Mouse (Mus musculus): ENCODE results near the gene Arid5b. TPM values are rescaled to one million over a fixed set of nuclear protein-coding genes. Genes with fewer than 3 reads are reported as not detected.

The Arid5b gene
- polyA plus RNA-seq, 1 experiment from 2014 or later: 50.2 TPM

DNA sequence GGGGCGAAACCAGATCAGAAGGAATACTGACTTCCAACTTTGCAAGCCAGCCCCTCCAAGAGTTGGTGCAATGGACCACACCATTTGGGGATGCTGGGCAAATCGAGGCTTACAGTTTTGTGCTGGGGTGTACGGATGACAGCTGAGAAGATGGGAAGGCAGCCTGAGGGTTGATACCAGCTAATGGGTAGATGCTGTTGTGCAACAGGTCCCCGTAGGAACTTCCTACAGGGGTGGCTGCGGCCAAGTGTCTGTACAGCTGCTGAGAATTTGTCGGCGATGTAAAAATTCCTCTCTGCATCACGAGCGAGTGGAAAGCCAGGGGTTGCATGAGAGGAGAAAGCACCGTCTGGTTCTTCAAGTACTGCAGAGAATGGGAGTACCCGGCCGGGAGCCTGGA is 182.1 kb downstream of the Arid5b start:
- ATAC-seq (ENCODE audit: insufficient number of reproducible peaks, low FRiP score, low TSS enrichment, low read depth): no peak

DNA sequence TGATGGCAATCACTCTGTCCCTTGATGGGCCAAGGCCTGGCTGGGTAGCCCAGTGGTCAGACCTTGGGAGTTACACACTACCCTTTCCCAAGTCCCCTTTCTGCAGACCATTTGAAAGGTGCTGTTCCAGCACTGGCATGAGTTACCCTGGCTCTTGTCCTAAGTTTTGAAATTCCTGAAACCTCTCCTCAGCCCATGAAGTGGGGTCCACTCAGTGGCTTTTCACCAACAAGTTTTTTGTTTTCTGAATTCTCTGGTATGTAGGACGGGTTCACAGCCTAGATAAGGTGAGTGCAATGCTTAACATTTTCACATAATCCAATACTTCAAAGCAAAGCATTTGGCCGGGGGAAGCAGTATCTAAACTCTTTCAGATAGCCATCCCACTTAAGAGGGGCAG is 183.4 kb downstream of the Arid5b start:
- no peak for ATAC-seq (ENCODE audit: insufficient number of reproducible peaks, low FRiP score, low TSS enrichment, low read depth)
- H3K4me1 ChIP-seq: 0 out of 2 replicates have a peak, but pooled peaks cover 6% of the 10 kb centered on the region
- 89% methylated on average over 2 of the region's 2 CpGs for WGBS

More for the DNA sequence above, 182.1 kb downstream of the Arid5b start:
- H3K4me3 ChIP-seq (replicated peaks): no peak overlapping the region
- no peak overlapping the region for H3K9ac ChIP-seq
- no peaks in the 10 kb centered on the region for H3K27me3 ChIP-seq
- WGBS: 83% methylated on average over 12 of the region's 12 CpGs
- no peaks in the 10 kb centered on the region for H3K9me3 ChIP-seq (replicated peaks)
- H3K4me2 ChIP-seq (replicated peaks): no peak overlapping the region
- no peaks in the 10 kb centered on the region for H3K4me1 ChIP-seq
- H3K36me3 ChIP-seq: peaks cover 65% of the 10 kb centered on the region
- H3K27ac ChIP-seq (replicated peaks): no peak overlapping the region

DNA sequence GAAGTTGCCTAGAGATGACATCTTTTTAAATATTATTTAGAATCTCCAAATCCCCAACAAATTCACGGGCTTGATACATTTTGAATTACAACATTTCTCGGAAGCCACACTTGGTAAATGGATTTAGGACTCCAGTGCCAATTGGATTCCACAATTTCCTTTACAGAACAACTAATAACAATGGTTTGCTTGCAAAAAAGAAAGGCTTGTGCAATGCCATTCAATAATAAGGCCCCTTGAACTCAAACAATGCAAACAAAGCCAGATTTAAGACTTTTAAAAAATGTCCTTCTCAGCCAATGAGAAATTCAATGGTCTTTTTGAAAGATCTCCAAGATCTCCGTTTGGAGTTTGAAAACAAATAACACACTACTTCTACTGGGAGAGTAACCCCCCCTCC is 185.0 kb downstream of the Arid5b start:
- Histone ChIP-seq H3K9me3 (replicated peaks) (no peaks in the 10 kb centered on the region), H3K4me3 (replicated peaks) (no peak overlapping the region), H3K4me1 (peaks cover 10% of the 10 kb centered on the region; the same call in 1 of the 2 replicates), H3K9ac (no peak overlapping the region), H3K4me2 (replicated peaks) (no peak overlapping the region), H3K27ac (replicated peaks) (no peak overlapping the region), H3K36me3 (peaks cover 47% of the 10 kb centered on the region), H3K27me3 (no peaks in the 10 kb centered on the region)
- WGBS: 74% methylated on average over 3 of the region's 3 CpGs
- ATAC-seq (ENCODE audit: insufficient number of reproducible peaks, low FRiP score, low TSS enrichment, low read depth): no peak

More for the DNA sequence above, 183.4 kb downstream of the Arid5b start:
- Histone ChIP-seq H3K4me3 (replicated peaks) (no peak overlapping the region), H3K27ac (replicated peaks) (no peak overlapping the region), H3K9me3 (replicated peaks) (no peaks in the 10 kb centered on the region), H3K36me3 (peaks cover 53% of the 10 kb centered on the region), H3K27me3 (no peaks in the 10 kb centered on the region), H3K9ac (no peak overlapping the region), H3K4me2 (replicated peaks) (no peak overlapping the region)

DNA sequence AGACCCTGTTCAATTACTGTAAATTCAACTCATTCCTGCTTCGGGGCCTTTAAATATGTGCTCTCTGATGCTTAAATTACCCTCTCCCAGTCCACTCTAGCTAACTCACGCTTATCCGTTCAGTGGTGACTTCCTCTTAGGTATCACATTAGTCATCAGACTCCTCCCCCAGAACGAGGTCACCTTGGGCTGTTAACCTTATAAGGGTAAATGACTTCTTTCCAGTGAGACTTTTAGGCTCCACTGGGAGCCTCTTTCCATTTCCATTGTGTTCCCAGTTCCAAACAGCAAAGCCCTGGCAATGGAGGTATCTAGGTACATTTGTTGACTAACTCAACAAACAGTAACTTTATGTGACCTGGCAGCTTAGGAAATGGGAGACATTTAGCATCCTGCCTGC is 186.7 kb downstream of the Arid5b start:
- no peak overlapping the region for H3K9ac ChIP-seq
- no peaks in the 10 kb centered on the region for H3K27me3 ChIP-seq
- ATAC-seq (ENCODE audit: insufficient number of reproducible peaks, low FRiP score, low TSS enrichment, low read depth): no peak
- no peak overlapping the region for H3K4me2 ChIP-seq (replicated peaks)
- no peaks in the 10 kb centered on the region for H3K9me3 ChIP-seq (replicated peaks)
- H3K4me3 ChIP-seq (replicated peaks): no peak overlapping the region
- WGBS: 68% methylated on average over 4 of the region's 4 CpGs
- H3K27ac ChIP-seq (replicated peaks): no peak overlapping the region
- peaks cover 13% of the 10 kb centered on the region; the same call in 1 of the 2 replicates for H3K4me1 ChIP-seq
- peaks cover 30% of the 10 kb centered on the region for H3K36me3 ChIP-seq

DNA sequence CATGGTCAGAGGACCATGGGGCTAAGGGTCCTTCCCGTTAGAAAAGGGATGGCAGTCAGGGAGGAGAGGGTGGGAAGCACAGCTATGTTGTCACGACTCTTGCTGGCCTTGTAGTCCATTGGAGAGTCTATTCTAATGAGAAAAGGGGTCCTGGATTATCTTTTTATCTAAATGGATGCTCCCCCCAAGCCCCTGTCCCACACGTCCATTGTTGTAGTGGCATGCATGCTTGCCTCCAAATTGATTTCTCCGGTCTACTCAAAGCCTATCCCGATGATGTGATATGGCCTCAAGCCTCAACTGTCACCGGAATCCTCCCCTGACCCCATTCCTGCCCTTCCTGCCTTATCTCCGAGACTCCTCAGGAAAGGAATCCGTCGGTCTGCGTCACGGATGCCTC is 187.5 kb downstream of the Arid5b start:
- WGBS: 79% methylated on average over 11 of the region's 11 CpGs
- Histone ChIP-seq H3K9ac (no peak overlapping the region), H3K36me3 (peaks cover 22% of the 10 kb centered on the region), H3K4me3 (replicated peaks) (no peak overlapping the region), H3K4me1 (peaks cover 15% of the 10 kb centered on the region; the same call in 1 of the 2 replicates), H3K27me3 (no peaks in the 10 kb centered on the region), H3K4me2 (replicated peaks) (no peak overlapping the region), H3K9me3 (replicated peaks) (no peaks in the 10 kb centered on the region), H3K27ac (replicated peaks) (no peak overlapping the region; the same call in 1 of the 2 replicates)
- no peak for ATAC-seq (ENCODE audit: insufficient number of reproducible peaks, low FRiP score, low TSS enrichment, low read depth)

DNA sequence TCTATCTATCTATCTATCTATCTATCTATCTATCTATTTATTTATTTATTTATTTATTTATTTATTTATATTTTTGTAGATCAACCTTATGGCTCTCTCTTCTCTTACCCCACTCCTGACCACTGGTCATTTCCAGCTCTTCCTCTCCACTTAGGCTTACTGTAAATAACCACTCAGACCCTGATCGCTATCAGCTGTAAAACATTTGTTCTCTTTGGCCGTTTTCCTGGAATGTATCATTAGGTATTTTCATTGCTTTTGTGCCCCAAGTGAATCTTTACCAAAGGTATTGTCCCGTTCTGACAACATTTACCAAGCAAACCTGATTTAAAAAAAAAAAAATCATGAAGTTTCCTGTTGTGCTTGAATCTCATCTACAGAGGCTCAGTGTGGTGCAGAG is 188.0 kb downstream of the Arid5b start:
- 64% methylated on average over 3 of the region's 3 CpGs for WGBS
- H3K9ac ChIP-seq: no peak overlapping the region
- H3K4me3 ChIP-seq (replicated peaks): no peak overlapping the region
- ATAC-seq (ENCODE audit: insufficient number of reproducible peaks, low FRiP score, low TSS enrichment, low read depth): no peak
- no peak overlapping the region; the same call in 1 of the 2 replicates for H3K27ac ChIP-seq (replicated peaks)
- H3K4me1 ChIP-seq: peaks cover 15% of the 10 kb centered on the region; the same call in 1 of the 2 replicates
- H3K27me3 ChIP-seq: no peaks in the 10 kb centered on the region
- H3K36me3 ChIP-seq: peaks cover 18% of the 10 kb centered on the region
- H3K4me2 ChIP-seq (replicated peaks): no peak overlapping the region
- no peaks in the 10 kb centered on the region for H3K9me3 ChIP-seq (replicated peaks)

DNA sequence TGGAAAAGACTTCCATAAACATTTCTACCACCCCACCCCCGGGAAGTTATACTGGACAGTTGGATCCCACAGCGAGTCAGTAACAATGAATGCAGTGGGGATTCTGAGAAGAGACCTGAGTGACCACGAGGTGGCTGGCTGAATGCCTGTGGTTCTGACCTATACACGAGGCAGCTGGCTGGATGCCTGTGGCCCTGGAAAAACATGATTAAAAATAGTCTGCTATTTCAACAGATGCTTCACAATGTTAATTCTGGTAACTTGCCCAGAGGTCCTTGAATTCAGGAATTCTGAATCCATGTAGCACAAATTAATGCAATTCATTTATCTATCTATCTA is 188.4 kb downstream of the Arid5b start:
- ATAC-seq (ENCODE audit: insufficient number of reproducible peaks, low FRiP score, low TSS enrichment, low read depth): no peak
- Histone ChIP-seq H3K9ac (no peak overlapping the region), H3K4me1 (peaks cover 15% of the 10 kb centered on the region; the same call in 1 of the 2 replicates), H3K4me2 (replicated peaks) (no peak overlapping the region), H3K9me3 (replicated peaks) (no peaks in the 10 kb centered on the region), H3K27me3 (no peaks in the 10 kb centered on the region), H3K36me3 (peaks cover 15% of the 10 kb centered on the region), H3K4me3 (replicated peaks) (no peak overlapping the region), H3K27ac (replicated peaks) (0 out of 2 replicates have a peak overlapping the region, but pooled peaks have one; percentile 24)
- WGBS: 58% methylated on average over 4 of the region's 4 CpGs

DNA sequence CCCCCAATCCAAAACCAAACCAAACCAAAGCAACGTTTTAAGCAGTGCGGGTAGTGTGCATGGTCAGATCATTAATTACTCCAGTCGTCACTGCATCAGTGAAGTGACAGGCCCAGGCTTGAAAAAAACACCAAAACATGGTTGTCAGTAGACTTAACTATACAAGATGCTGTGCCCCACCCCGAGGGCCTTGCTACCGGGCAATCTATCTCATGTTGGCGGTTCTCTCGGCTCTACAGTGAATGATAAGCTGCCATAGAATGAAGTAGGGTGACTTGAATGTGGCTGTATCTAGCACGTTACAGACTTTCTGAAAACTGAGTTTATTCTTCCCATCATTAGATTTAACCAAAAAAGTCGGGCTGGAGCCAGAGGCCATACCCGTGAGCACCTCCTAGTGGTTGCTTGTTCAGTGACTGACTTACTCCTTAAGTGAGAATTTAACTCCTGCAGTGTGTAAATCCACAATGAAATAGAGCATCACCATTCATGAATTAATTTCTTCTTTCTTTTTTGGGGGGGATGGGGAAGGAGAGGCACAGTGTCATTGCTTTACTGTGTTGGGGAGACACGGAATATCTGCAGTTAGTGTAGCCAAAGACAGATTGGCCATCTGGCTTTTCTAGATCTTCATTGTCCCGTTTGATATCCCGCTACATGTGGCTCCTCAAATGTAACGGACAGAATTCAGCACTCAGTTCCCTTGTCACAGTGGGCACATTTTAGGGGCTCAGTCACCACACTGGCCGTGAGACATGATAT is 188.9 kb downstream of the Arid5b start:
- Histone ChIP-seq H3K9me3 (replicated peaks) (no peaks in the 10 kb centered on the region), H3K27me3 (no peaks in the 10 kb centered on the region), H3K4me2 (replicated peaks) (no peak overlapping the region), H3K4me3 (replicated peaks) (no peak overlapping the region), H3K36me3 (peaks cover 9% of the 10 kb centered on the region; the same call in 1 of the 2 replicates), H3K27ac (replicated peaks) (0 out of 2 replicates have a peak overlapping the region, but pooled peaks have one; percentile 24), H3K4me1 (peaks cover 15% of the 10 kb centered on the region; the same call in 1 of the 2 replicates), H3K9ac (no peak overlapping the region)
- WGBS: 66% methylated on average over 15 of the region's 15 CpGs
- no peak for ATAC-seq (ENCODE audit: insufficient number of reproducible peaks, low FRiP score, low TSS enrichment, low read depth)

DNA sequence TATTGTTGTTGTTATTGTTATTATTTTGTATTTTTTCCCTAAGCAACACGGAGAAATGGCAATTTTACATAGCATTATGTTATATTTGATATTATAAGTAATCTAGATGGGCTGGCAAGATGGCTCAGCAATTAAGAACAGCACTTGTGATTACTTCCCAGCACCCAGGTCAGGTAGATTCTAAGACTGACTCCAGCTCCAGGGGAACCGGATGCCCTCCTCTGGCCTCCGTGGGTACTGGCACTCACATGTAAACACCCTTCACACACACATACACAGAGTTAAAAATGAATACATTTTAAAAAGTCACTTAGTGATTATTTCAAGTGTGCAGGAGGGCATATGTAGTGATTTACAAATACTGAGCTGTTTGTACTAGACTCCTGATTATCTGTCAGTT is 190.8 kb downstream of the Arid5b start:
- Histone ChIP-seq H3K4me1 (peaks cover 15% of the 10 kb centered on the region; the same call in 1 of the 2 replicates), H3K4me3 (replicated peaks) (no peak overlapping the region), H3K9ac (no peak overlapping the region), H3K27ac (replicated peaks) (no peak overlapping the region), H3K9me3 (replicated peaks) (no peaks in the 10 kb centered on the region), H3K27me3 (no peaks in the 10 kb centered on the region), H3K36me3 (peaks cover 2% of the 10 kb centered on the region; the same call in 1 of the 2 replicates), H3K4me2 (replicated peaks) (no peak overlapping the region)
- 69% methylated on average over 3 of the region's 3 CpGs for WGBS
- no peak for ATAC-seq (ENCODE audit: insufficient number of reproducible peaks, low FRiP score, low TSS enrichment, low read depth)

DNA sequence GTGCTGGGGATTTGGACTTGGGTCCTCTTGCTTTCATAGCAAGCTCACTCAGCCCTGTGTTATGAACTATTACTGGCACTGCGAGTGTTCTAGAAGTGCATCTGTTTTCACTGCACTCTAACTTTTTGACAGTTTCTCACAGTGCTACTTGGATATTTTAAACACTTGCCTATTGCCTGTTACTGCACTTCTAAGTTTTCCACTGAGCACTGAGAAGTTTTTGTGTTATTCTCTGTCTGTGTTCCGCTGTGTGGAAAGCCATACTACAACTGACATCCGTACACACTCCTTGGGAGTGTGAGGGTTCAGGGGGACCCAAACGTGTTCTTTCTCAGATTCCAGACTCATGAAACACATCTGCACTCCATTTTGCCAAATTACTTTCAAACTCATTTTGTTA is 191.6 kb downstream of the Arid5b start:
- Histone ChIP-seq H3K9me3 (replicated peaks) (no peaks in the 10 kb centered on the region), H3K36me3 (no peaks in the 10 kb centered on the region), H3K4me3 (replicated peaks) (no peak overlapping the region), H3K4me1 (peaks cover 15% of the 10 kb centered on the region; the same call in 1 of the 2 replicates), H3K4me2 (replicated peaks) (no peak overlapping the region), H3K27ac (replicated peaks) (0 out of 2 replicates have a peak overlapping the region, but pooled peaks have one; percentile 58), H3K9ac (no peak overlapping the region), H3K27me3 (no peaks in the 10 kb centered on the region)
- ATAC-seq (ENCODE audit: insufficient number of reproducible peaks, low FRiP score, low TSS enrichment, low read depth): no peak
- 35% methylated on average over 4 of the region's 4 CpGs for WGBS

DNA sequence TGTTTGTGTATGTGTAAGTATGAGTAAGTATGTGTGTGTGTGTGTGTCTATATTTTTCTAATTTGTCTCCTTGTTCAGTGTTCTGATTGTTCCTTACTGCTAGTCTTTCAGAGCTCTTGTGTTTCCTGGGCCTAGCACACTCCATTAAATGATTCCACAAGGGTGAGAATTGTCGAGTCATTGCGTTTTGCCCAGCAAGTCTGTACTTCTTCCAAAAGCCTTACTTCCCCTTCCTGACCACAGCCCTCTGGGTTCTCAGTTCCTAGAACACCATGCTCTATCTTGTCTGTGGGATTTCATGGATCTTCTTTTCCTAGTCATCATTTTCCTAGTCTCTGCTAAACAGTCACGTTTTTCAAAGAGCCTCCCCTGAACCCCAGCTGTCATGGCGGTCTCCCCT is 193.0 kb downstream of the Arid5b start:
- WGBS: 68% methylated on average over 4 of the region's 4 CpGs
- Histone ChIP-seq H3K9ac (no peak overlapping the region), H3K27me3 (no peaks in the 10 kb centered on the region), H3K4me3 (replicated peaks) (no peak overlapping the region), H3K36me3 (no peaks in the 10 kb centered on the region), H3K4me2 (replicated peaks) (no peak overlapping the region), H3K27ac (replicated peaks) (no peak overlapping the region), H3K4me1 (peaks cover 11% of the 10 kb centered on the region; the same call in 1 of the 2 replicates), H3K9me3 (replicated peaks) (no peaks in the 10 kb centered on the region)
- no peak for ATAC-seq (ENCODE audit: insufficient number of reproducible peaks, low FRiP score, low TSS enrichment, low read depth)
